ENCODE assay signal across 20 mouse cellular contexts in the genomic region with DNA sequence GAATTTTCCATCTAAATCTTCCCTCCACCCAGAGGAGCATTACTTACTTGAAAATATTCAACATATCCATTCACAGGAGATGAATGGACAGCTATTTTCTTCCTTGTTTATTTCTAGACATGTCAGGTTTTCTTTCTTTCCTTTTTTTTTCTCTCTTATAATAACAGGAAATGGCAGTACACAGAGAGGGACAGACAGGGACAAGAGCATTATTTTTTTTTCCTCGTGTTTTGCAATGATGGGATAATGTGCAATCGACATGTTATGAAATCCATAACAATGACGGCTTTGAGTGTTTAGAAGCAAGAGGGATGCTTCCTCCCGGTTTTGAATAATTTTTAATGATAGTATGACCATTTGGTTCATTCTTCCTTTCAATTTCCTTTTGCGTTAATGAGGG.
"Had no signal": no experiment of that assay in that cellular context is flagged by ENCODE, and none has a peak within 500 bp of the region (broad histone marks: within the 10 kb centered on the region; RNA-seq: fewer than 3 reads in every experiment).

No protein-coding gene starts in this region.

- H3K9me3 ChIP-seq: liver, embryonic 12.5 days; midbrain, embryonic 10.5 days; midbrain, embryonic 12.5 days; neural tube, embryonic 13.5 days; neural tube, embryonic 15.5 days had no signal

- H3K27me3 ChIP-seq: liver, embryonic 12.5 days; midbrain, embryonic 12.5 days; neural tube, embryonic 13.5 days; neural tube, embryonic 15.5 days had no signal

- H3K36me3 ChIP-seq: liver, embryonic 12.5 days; midbrain, embryonic 10.5 days; midbrain, embryonic 12.5 days; neural tube, embryonic 13.5 days; neural tube, embryonic 15.5 days had no signal

- H3K9ac ChIP-seq: liver, embryonic 12.5 days; liver, embryonic 14.5 days; midbrain, embryonic 12.5 days; neural tube, embryonic 13.5 days; neural tube, embryonic 15.5 days had no signal

- H3K27ac ChIP-seq: liver, embryonic 12.5 days; liver, embryonic 14.5 days; midbrain, embryonic 10.5 days; midbrain, embryonic 12.5 days; neural tube, embryonic 13.5 days; neural tube, embryonic 15.5 days had no signal

- H3K4me1 ChIP-seq: liver, embryonic 12.5 days; midbrain, embryonic 10.5 days; midbrain, embryonic 12.5 days; neural tube, embryonic 13.5 days; neural tube, embryonic 15.5 days had no signal

- DNase-seq: lung, adult 18-20 months; lung, postnatal 14 days; lung, postnatal 4 days; midbrain, embryonic 14.5 days; retina, postnatal 1 day; right cerebral cortex, adult 18-20 months; right cerebral cortex, postnatal 25 days; right cerebral cortex, postnatal 4 days; spleen, adult 18-20 months; thymus, adult 18-20 months; thymus, postnatal 25 days; thymus, postnatal 4 days had no signal

- H3K4me3 ChIP-seq: liver, embryonic 12.5 days; midbrain, embryonic 10.5 days; midbrain, embryonic 12.5 days; myocyte; neural tube, embryonic 13.5 days; neural tube, embryonic 15.5 days had no signal

- H3K4me2 ChIP-seq: liver, embryonic 12.5 days; midbrain, embryonic 12.5 days; neural tube, embryonic 13.5 days; neural tube, embryonic 15.5 days had no signal

- ATAC-seq: liver, embryonic 12.5 days; midbrain, embryonic 16.5 days had no signal
